Mouse (Mus musculus): Measurements from ENCODE around the gene C3.

- TF ChIP-seq CTCF (IDR thresholded peaks at IDR 0.05; ENCODE audit: borderline replicate concordance, extremely low read depth, insufficient read depth, insufficient read length) (no peak), POLR2A (IDR thresholded peaks at IDR 0.05; ENCODE audit: borderline replicate concordance, extremely low read depth, insufficient read depth, insufficient read length, poor library complexity, severe bottlenecking) (no peak)
Observed at GRCm38 (mm10) chr17:57218335-57218900, 9.5 kb downstream of the C3 start.

Measured in brain, embryonic 14.5 days (tissue).